Mouse (Mus musculus) thymus, postnatal 0 days (tissue): ENCODE measurements around the gene 4931414P19Rik. TPM values are rescaled to one million over a fixed set of nuclear protein-coding genes. Genes with fewer than 3 reads are reported as not detected.

Experiments
- DNase-seq: peaks from one replicate; pipeline ENCODE4 v3.0.0-alpha.2; 2015; ENCODE audit warnings: low spot score
- polyA plus RNA-seq: library from polyadenylated mRNA; unstranded; fragments of >200 nt; fragmentation: Nextera tagmentation; extraction: Ambion mirVana; gene quantifications from 2 replicates; pipeline ENCODE4 v1.2.1, GENCODE M21; 2015

4931414P19Rik gene
- polyA plus RNA-seq = 4.7 and 5.0 TPM in 2 replicates

DNA sequence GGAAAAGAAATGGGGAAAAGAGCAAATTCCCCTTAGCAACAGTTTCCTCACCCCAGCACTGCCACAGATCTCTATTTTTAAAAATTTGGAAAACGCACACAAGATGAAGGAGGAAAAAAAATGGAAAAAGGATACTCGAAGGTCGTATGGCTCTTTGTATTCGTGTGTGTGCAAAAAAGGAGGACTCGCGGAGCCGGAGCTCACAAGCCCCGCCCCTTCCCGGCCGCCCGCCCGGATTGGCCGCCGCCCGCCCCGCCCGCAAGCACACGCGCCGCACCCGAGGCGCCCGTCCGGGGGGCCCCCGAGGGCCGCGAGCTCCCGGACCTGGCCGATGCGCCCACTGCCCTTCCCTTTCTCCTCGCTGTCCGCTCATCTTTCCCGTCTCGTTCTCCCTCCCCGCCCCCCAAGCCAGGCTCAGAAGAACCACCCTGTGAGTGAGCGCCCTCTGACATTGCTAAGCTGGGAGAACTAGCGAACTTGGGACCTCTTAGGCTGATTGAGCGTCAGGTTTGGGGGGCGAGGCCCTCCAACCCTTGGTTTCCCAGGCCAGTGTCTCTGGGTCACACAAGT, at the start of gene 4931414P19Rik:
Gene 4931414P19Rik, minus strand, starts transcription at position 242 of the 570 bp plus-strand sequence.
- DNase-seq = peak; percentile 82

DNA sequence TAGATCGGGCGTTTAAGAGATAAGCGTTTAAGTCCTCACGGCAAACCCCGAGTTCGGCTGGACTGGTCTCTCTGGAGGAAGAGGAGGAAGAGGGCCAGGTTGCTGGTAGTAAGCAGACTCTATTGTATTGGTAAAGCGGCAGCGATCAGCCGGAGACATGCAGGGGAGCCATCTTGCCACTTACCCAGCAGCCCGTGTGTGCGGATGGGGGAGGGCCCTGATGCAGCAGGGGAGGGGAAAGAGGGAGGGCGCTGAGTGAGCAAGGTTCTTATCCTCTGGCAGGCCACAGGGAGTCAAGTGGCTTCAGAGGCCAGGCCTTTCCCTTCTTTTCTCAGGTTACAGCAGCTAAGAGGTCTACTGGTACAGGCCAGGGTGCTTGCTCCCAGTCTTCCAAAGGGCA, 47.7 kb upstream of the 4931414P19Rik start:
- DNase-seq = peak; percentile 81

DNA sequence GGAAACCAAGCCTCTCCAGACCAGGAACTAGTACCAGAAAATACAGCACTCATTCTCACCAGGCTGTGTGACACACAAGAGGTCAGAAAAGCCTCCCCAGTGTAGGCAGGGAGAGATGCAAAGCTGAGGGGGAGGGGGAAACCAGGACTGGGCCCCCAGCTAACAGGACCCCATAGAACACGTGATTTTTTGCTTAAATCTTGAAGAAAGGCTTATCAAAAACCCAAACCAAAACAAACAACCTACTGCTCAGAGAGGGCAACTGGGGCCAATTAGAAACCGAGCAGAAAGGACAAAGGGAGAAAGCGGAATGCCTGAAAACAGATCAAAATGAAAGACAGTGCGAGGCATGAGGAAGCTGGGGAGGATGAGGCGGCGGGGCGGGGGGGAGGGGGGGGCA, 47.0 kb upstream of the 4931414P19Rik start:
- DNase-seq = no peak

GRCm38 (mm10) chr14:54651556-54651955, 45.8 kb upstream of the 4931414P19Rik start:
- no peak for DNase-seq

- DNase-seq = peak; percentile 93
Measured at GRCm38 (mm10) chr14:54650621-54651454, 45.0 kb upstream of the 4931414P19Rik start.

- DNase-seq = no peak
Measured at GRCm38 (mm10) chr14:54647900-54648299, 42.1 kb upstream of the 4931414P19Rik start.

DNA sequence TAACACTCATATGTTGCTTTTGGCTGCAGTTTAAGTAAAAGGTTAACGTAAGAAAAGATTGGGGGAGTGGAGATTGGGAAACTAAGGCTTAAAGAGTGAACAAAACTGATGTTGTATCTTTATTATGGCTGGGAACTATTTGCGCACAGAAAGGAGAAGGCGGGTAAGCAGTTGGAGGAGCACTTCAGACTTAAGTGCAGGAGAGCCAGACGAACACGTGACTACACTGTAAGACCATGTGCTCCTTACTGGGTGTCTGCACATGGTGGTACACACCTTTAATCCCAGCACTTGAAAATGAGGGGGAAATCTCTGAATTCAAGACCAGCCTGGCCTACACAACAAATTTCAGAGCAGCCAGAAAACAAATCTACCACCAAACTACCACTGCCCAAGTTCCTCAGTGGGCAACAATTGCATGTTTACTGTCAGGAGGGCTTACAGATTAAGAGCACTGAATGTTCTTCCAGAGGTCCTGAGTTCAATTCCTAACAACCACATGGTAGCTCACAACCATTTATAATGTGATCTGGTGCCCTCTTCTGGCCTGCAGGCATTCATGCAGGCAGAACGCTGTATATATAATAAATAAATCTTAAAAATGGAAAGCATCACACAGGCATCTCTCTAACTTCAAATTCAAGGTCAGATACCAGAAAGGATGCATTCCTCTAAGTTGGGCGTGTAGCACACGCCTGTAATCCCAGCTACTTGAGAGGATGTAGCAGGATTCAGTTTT, 41.3 kb upstream of the 4931414P19Rik start:
- no peak for DNase-seq

GRCm38 (mm10) chr14:54646455-54646854, 40.7 kb upstream of the 4931414P19Rik start:
- no peak for DNase-seq

GRCm38 (mm10) chr14:54644294-54644693, 38.5 kb upstream of the 4931414P19Rik start:
- no peak for DNase-seq

GRCm38 (mm10) chr14:54643011-54643410, 37.2 kb upstream of the 4931414P19Rik start:
- no peak for DNase-seq

GRCm38 (mm10) chr14:54642224-54642944, 36.6 kb upstream of the 4931414P19Rik start:
- DNase-seq = no peak

DNA sequence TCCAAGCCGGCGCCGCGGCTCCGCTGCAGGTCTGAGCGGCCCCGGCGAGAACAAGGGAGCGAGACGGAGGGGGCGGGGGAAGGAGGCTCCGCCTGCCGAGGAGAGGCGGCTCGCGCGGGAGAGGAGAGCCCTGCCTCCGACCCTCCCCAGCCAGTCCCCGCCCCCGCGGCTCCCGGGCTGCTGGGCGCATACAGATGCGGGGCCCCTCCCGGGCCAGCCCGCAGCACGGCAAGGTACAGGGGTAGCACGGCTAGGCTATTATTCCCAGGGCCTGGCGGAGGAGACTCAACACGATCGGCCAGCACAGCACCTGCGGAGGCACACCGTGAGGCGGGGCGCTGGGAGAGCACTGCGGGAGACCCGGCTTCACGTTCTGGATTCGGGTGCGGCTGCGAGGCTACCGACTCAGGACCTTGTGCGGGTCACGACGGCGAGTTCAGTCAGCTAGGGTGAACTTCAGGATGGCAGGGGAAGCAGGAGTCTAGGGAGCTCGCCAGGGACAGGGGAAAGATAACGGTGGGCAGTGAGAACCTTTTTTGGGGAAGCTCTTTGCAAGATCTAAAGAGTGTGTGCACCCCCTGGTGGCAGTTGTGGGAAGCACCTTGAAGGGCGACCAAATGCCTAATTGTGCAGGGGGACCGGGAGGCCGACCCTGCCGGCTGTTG, 35.6 kb upstream of the 4931414P19Rik start, which contains the start of gene Cdh24:
Gene Cdh24, minus strand, starts transcription at position 60 of the 665 bp plus-strand sequence.
- peak; percentile 91 for DNase-seq

GRCm38 (mm10) chr14:54640946-54641304, 35.1 kb upstream of the 4931414P19Rik start, which contains the start of gene Gm17606:
Gene Gm17606 (plus strand): TSS chr14:54640952.
- DNase-seq = no peak

GRCm38 (mm10) chr14:54640121-54640520, 34.3 kb upstream of the 4931414P19Rik start:
- DNase-seq = no peak

DNA sequence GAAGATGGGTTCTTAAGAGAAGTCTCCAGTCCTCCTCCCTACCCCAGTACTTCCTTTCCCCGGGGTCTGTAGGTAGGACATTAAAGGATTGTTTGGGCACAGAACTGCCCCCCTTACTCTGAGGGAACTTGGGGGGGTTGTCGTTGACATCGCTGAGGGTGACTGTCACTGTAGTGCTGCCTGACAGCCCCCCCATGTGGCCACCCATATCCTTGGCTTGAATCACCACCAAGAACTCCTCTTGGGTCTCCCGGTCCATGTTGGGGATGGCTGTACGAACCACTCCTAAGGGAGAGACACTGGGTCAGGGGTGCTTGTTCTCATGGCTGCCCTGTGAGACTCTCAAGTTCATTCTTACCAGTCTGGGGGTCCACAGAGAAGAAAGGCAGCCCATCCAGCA, 32.4 kb upstream of the 4931414P19Rik start:
- DNase-seq = peak; percentile 13

- peak; percentile 55 for DNase-seq
Measured at GRCm38 (mm10) chr14:54636954-54637353, 31.2 kb upstream of the 4931414P19Rik start.

GRCm38 (mm10) chr14:54634182-54634581, 28.4 kb upstream of the 4931414P19Rik start:
- no peak for DNase-seq

DNA sequence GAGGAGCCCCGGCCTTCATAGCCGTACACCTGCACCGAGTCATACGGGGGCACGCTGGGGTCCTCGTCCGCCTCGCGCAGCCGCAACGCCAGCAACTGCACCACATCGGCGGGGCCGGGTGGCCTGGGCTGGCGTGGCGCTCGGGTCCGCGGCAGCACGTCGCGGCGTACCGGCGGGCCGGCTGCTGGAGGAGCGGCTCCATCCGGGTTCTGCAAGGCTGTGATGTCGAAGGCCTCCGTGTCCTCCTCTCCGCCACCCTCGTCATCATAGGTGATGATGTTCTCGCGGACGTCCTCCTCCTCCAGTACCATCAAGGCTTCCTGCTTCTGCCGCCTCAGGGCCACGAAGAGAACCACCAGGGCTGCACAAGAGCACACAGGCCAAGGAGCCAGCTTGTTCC, 26.5 kb upstream of the 4931414P19Rik start:
- no peak for DNase-seq

DNA sequence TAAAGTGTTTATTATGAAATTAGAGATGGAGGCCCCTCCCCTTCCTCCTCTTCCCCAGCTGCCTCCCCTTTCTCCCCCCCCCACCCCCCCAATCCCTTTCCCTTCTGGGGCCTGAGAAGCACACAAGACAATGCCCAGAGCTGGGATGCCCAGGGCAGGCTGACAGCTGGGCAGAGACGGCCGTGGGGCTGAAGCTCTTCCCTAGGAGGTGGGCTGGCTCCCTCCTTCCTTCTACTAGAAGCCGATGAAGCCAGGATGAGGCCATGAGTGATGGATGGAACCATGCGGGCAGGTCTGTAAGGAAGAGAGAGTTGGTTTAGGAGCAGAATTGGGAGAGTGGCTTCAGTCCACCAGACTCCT, 25.4 kb upstream of the 4931414P19Rik start:
- DNase-seq = no peak

GRCm38 (mm10) chr14:54630583-54631239, 24.9 kb upstream of the 4931414P19Rik start:
- no peak for DNase-seq
